9 mouse cellular contexts compared by ENCODE assay signal in genomic region chr7:139951079-139951478, GRCm38 (mm10). TPM values are rescaled to one million over a fixed set of nuclear protein-coding genes. Genes with fewer than 3 reads are reported as not detected.
A peak's percentile ranks its signal among the peaks of the same experiment; 100 is the strongest.
DNase-seq lines count a peak whose midpoint lies in the region; ATAC-seq and TF ChIP-seq lines count a peak whose summit lies in the region.
"Had no signal": no experiment of that assay in that cellular context is flagged by ENCODE, and none has a peak within 500 bp of the region (broad histone marks: within the 10 kb centered on the region; RNA-seq: fewer than 3 reads in every experiment).

No protein-coding gene starts in this region.

- no peaks in the 10 kb centered on the region for H3K36me3 ChIP-seq in limb, embryonic 14.5 days (ENCODE audit: control insufficient read depth, insufficient read depth, low read length)
- H3K36me3 ChIP-seq in midbrain, embryonic 14.5 days (ENCODE audit: control insufficient read depth, insufficient read depth, low read length) = no peaks in the 10 kb centered on the region

- H3K4me1 ChIP-seq in limb, embryonic 14.5 days (ENCODE audit: control insufficient read depth, insufficient read depth, low read length) = no peaks in the 10 kb centered on the region
- H3K4me1 ChIP-seq in midbrain, embryonic 14.5 days (ENCODE audit: control insufficient read depth, insufficient read depth, low read length) = peaks cover 18% of the 10 kb centered on the region; the same call in 1 of the 2 replicates

- H3K4me3 ChIP-seq in gastrocnemius, adult 2 months = peak overlapping the region; percentile 81
- H3K4me3 ChIP-seq in limb, embryonic 14.5 days (replicated peaks; ENCODE audit: low read length) = peak overlapping the region; percentile 53
- H3K4me3 ChIP-seq in midbrain, embryonic 14.5 days (replicated peaks; ENCODE audit: low read depth, low read length) = peak overlapping the region; percentile 33

- H3K9me3 ChIP-seq in limb, embryonic 14.5 days (ENCODE audit: control insufficient read depth, low read length) = no peaks in the 10 kb centered on the region
- H3K9me3 ChIP-seq in midbrain, embryonic 14.5 days (ENCODE audit: control insufficient read depth, low read length) = no peaks in the 10 kb centered on the region

- H3K27ac ChIP-seq in gastrocnemius, adult 2 months = peak overlapping the region; percentile 82
- peak overlapping the region; percentile 35; the same call in 1 of the 2 replicates for H3K27ac ChIP-seq in limb, embryonic 14.5 days (replicated peaks; ENCODE audit: low read depth, low read length)
- no peak overlapping the region for H3K27ac ChIP-seq in midbrain, embryonic 14.5 days (replicated peaks; ENCODE audit: low read depth, low read length)

- DNase-seq in gastrocnemius, adult 2 months = no peak
- no peak for DNase-seq in gastrocnemius, adult 18-20 months (ENCODE audit: low spot score)
- peak; percentile 22 to 25 for DNase-seq in heart, postnatal 14 days
- DNase-seq in limb, embryonic 14.5 days (ENCODE audit: low spot score) = no peak
- no peak for DNase-seq in midbrain, embryonic 14.5 days
- DNase-seq in left cerebral cortex, postnatal 36 days (ENCODE audit: low spot score in 2 of 2) = no peak
- DNase-seq in frontal cortex, postnatal 14 days (ENCODE audit: low spot score in 2 of 2) = no peak

- 4% methylated on average over 14 of the region's 16 CpGs for WGBS in limb, embryonic 14.5 days
- whole genome bisulfite sequencing in midbrain, embryonic 14.5 days = 6% methylated on average over 16 of the region's 16 CpGs

- no peak for TF ChIP-seq CTCF in gastrocnemius, adult 2 months (IDR thresholded peaks at IDR 0.05)

- ATAC-seq in common myeloid progenitor, adult 5-6 weeks (replicated peaks; ENCODE audit: low read depth, poor library complexity, severe bottlenecking) = peak; percentile 58
- no peak for ATAC-seq in limb, embryonic 14.5 days (ENCODE audit: low FRiP score, low read depth)
- ATAC-seq in midbrain, embryonic 14.5 days (ENCODE audit: low FRiP score, low TSS enrichment) = no peak

- peaks cover 34% of the 10 kb centered on the region for H3K27me3 ChIP-seq in limb, embryonic 14.5 days (ENCODE audit: control insufficient read depth, insufficient read depth, low read length)
- peaks cover 42% of the 10 kb centered on the region for H3K27me3 ChIP-seq in midbrain, embryonic 14.5 days (ENCODE audit: control insufficient read depth, insufficient read depth, low read length)
- H3K27me3 ChIP-seq: Patski had no signal

- intact Hi-C loops in gastrocnemius, adult 2 months (cut with DNase I) = no loop called here
- intact Hi-C loops in heart, postnatal 14 days (cut with DNase I) = no loop called here
- intact Hi-C loops in left cerebral cortex, postnatal 36 days (cut with DNase I) = no loop called here

- peak overlapping the region; percentile 73 for H3K4me2 ChIP-seq in limb, embryonic 14.5 days (replicated peaks; ENCODE audit: low read depth, low read length, severe bottlenecking)
- H3K4me2 ChIP-seq in midbrain, embryonic 14.5 days (ENCODE audit: low read length) = peak overlapping the region; percentile 65

- TF ChIP-seq POLR2A in limb, embryonic 14.5 days (IDR thresholded peaks at IDR 0.05; ENCODE audit: borderline replicate concordance, extremely low read depth, insufficient read depth, insufficient read length) = no peak

- peak overlapping the region; percentile 49 for H3K9ac ChIP-seq in limb, embryonic 14.5 days (ENCODE audit: low read depth, low read length, severe bottlenecking)
- H3K9ac ChIP-seq in midbrain, embryonic 14.5 days (replicated peaks; ENCODE audit: low read length) = peak overlapping the region; percentile 20; the same call in 1 of the 2 replicates

RNA-seq across cellular contexts. Expression of gene Utf1, which starts 7.5 kb away (rescaled TPM):
- total RNA-seq in gastrocnemius, adult 2 months (2021) = not detected
- total RNA-seq in gastrocnemius, adult 18-20 months (2021) = not detected
- not detected in 2 replicates for total RNA-seq in common myeloid progenitor, adult 5-6 weeks (2017)
- total RNA-seq in heart, postnatal 14 days (2021) = not detected
- polyA plus RNA-seq in limb, embryonic 14.5 days (2012; rRNA removed) = 0.10 and 0.11 TPM in 2 replicates
- polyA plus RNA-seq in limb, embryonic 14.5 days (2014; fragmentation: Nextera tagmentation; extraction: Ambion mirVana) = 0.15 TPM in 1 of 2 replicates, not detected in the other
- not detected in 2 replicates for polyA plus RNA-seq in midbrain, embryonic 14.5 days (2014; fragmentation: Nextera tagmentation; extraction: Ambion mirVana)
- not detected for total RNA-seq in left cerebral cortex, postnatal 36 days (2021)
- polyA plus RNA-seq: Patski had no signal

RNA-seq across cellular contexts. Expression of gene 6430531B16Rik, which starts 27.5 kb away (rescaled TPM):
- not detected for total RNA-seq in gastrocnemius, adult 2 months (2021)
- not detected for total RNA-seq in gastrocnemius, adult 18-20 months (2021)
- 0.49 TPM in 1 of 2 replicates, not detected in the other for total RNA-seq in common myeloid progenitor, adult 5-6 weeks (2017)
- total RNA-seq in heart, postnatal 14 days (2021) = not detected
- 0.08 and 0.40 TPM in 2 replicates for polyA plus RNA-seq in limb, embryonic 14.5 days (2012; rRNA removed)
- polyA plus RNA-seq in limb, embryonic 14.5 days (2014; fragmentation: Nextera tagmentation; extraction: Ambion mirVana) = 0.75 TPM in 1 of 2 replicates, not detected in the other
- polyA plus RNA-seq in midbrain, embryonic 14.5 days (2014; fragmentation: Nextera tagmentation; extraction: Ambion mirVana) = 0.74 and 0.76 TPM in 2 replicates
- 1 to 10 TPM; 1.0 to 2.0 TPM for total RNA-seq in left cerebral cortex, postnatal 36 days (2021)

RNA-seq across cellular contexts. Expression of gene Adam8, which starts 41.3 kb away (rescaled TPM):
- total RNA-seq in gastrocnemius, adult 2 months (2021) = under 1 TPM; 0.39 to 0.43 TPM
- total RNA-seq in gastrocnemius, adult 18-20 months (2021) = under 1 TPM; 0.30 to 0.47 TPM
- total RNA-seq in common myeloid progenitor, adult 5-6 weeks (2017) = 0.34 and 0.46 TPM in 2 replicates
- total RNA-seq in heart, postnatal 14 days (2021) = under 1 TPM; 0.93 TPM
- 8.8 and 9.5 TPM in 2 replicates for polyA plus RNA-seq in limb, embryonic 14.5 days (2012; rRNA removed)
- 1.8 and 2.2 TPM in 2 replicates for polyA plus RNA-seq in limb, embryonic 14.5 days (2014; fragmentation: Nextera tagmentation; extraction: Ambion mirVana)
- polyA plus RNA-seq in midbrain, embryonic 14.5 days (2014; fragmentation: Nextera tagmentation; extraction: Ambion mirVana) = 2.8 and 3.6 TPM in 2 replicates
- total RNA-seq in left cerebral cortex, postnatal 36 days (2021) = 1 to 10 TPM; 1.7 to 3.5 TPM

RNA-seq across cellular contexts. Expression of gene Kndc1, which starts 56.6 kb away (rescaled TPM):
- total RNA-seq in gastrocnemius, adult 2 months (2021) = not detected
- not detected for total RNA-seq in gastrocnemius, adult 18-20 months (2021)
- not detected in 2 replicates for total RNA-seq in common myeloid progenitor, adult 5-6 weeks (2017)
- total RNA-seq in heart, postnatal 14 days (2021) = under 1 TPM in 1 of 2 experiments, not detected in 1; 0.24 TPM
- polyA plus RNA-seq in limb, embryonic 14.5 days (2012; rRNA removed) = 0.35 and 0.45 TPM in 2 replicates
- polyA plus RNA-seq in limb, embryonic 14.5 days (2014; fragmentation: Nextera tagmentation; extraction: Ambion mirVana) = 0.10 and 0.22 TPM in 2 replicates
- 20.6 and 22.9 TPM in 2 replicates for polyA plus RNA-seq in midbrain, embryonic 14.5 days (2014; fragmentation: Nextera tagmentation; extraction: Ambion mirVana)
- total RNA-seq in left cerebral cortex, postnatal 36 days (2021) = 10 to 100 TPM; 70.1 to 70.2 TPM

Comparison
In these comparisons a context has a peak if more than half of its experiments do, and no peak if none do; other contexts are left out.
1. DNase-seq: peak in heart, postnatal 14 days (2 of 2); none in gastrocnemius, adult 2 months (single experiment), gastrocnemius, adult 18-20 months (single experiment), limb, embryonic 14.5 days (single experiment), midbrain, embryonic 14.5 days (single experiment), left cerebral cortex, postnatal 36 days (0 of 2) and frontal cortex, postnatal 14 days (0 of 2).
2. Peak in every context shown above with its lines, with median percentiles within 50 percentile points of each other: H3K4me3 ChIP-seq.